Mouse (Mus musculus) layer of hippocampus, postnatal 10 days (tissue): ENCODE results near the gene Clcn1. TPM values are rescaled to one million over a fixed set of nuclear protein-coding genes. Genes with fewer than 3 reads are reported as not detected.

Source experiments
- DNase-seq, 2 experiments: peaks; one replicate each; pipeline ENCODE4 v3.0.0; 2021; ENCODE audit warnings: low spot score in 2 of 2
- total RNA-seq, 2 experiments: library from RNA; stranded (reverse); gene quantifications; 2 replicates each; pipeline ENCODE4 v1.2.3; 2021

Clcn1 gene
- total RNA-seq, 2 experiments from 2014 or later, result 2.9 to 4.2 TPM

GRCm38 (mm10) chr6:42364066-42364465, 77.6 kb downstream of the Clcn1 start:
- no peak for DNase-seq

- no peak for DNase-seq
Measured at GRCm38 (mm10) chr6:42364607-42365006, 78.1 kb downstream of the Clcn1 start.

GRCm38 (mm10) chr6:42365215-42365614, 78.7 kb downstream of the Clcn1 start:
- no peak for DNase-seq

Other genes starting within 250 kb of the Clcn1 start
- not detected for gene Sva, start 248.3 kb upstream of the Clcn1 start, total RNA-seq
- gene Tas2r139, start 145.7 kb upstream of the Clcn1 start, total RNA-seq, result not detected
- not detected for gene Tas2r144, start 71.4 kb upstream of the Clcn1 start, total RNA-seq
- 1 to 10 TPM; 7.1 to 8.5 TPM for gene Gstk1, start 40.8 kb upstream of the Clcn1 start, total RNA-seq
- not detected for gene Tmem139, start 24.7 kb upstream of the Clcn1 start, total RNA-seq
- gene Casp2, start 21.7 kb upstream of the Clcn1 start, total RNA-seq, result 10 to 100 TPM; 28.0 to 32.2 TPM
- gene Fam131b, start 38.0 kb downstream of the Clcn1 start, total RNA-seq, result 10 to 100 TPM; 75.7 to 81.3 TPM
- 10 to 100 TPM; 54.0 to 56.2 TPM for gene Zyx, start 62.9 kb downstream of the Clcn1 start, total RNA-seq
- gene Epha1, start 86.6 kb downstream of the Clcn1 start, total RNA-seq, result under 1 TPM in 1 of 2 experiments, not detected in 1; 0.39 TPM
- gene Tas2r143, start 113.6 kb downstream of the Clcn1 start, total RNA-seq, result under 1 TPM in 1 of 2 experiments, not detected in 1; 0.43 TPM
- gene Tas2r135, start 118.7 kb downstream of the Clcn1 start, total RNA-seq, result under 1 TPM in 1 of 2 experiments, not detected in 1; 0.34 TPM
- gene Tas2r126, start 147.8 kb downstream of the Clcn1 start, total RNA-seq, result not detected
- gene Olfr458, start 178.5 kb downstream of the Clcn1 start, total RNA-seq, result not detected
- not detected for gene Olfr457, start 189.7 kb downstream of the Clcn1 start, total RNA-seq
- not detected for gene Olfr456, start 200.5 kb downstream of the Clcn1 start, total RNA-seq